26 mouse cellular contexts compared by ENCODE assay signal in genomic region chr9:119653758-119654157, GRCm38 (mm10).
"Had no signal": no experiment of that assay in that cellular context is flagged by ENCODE, and none has a peak within 500 bp of the region (broad histone marks: within the 10 kb centered on the region; RNA-seq: fewer than 3 reads in every experiment).

No protein-coding gene starts in this region.

- H3K9ac ChIP-seq: heart, embryonic 13.5 days; heart, embryonic 15.5 days; hindbrain, embryonic 13.5 days; hindbrain, embryonic 15.5 days; kidney, embryonic 15.5 days; limb, embryonic 13.5 days; limb, embryonic 15.5 days; liver, embryonic 12.5 days had no signal

- ATAC-seq: hindbrain, postnatal 0 days; intestine, embryonic 16.5 days; liver, embryonic 12.5 days had no signal

- H3K27me3 ChIP-seq: heart, embryonic 15.5 days; hindbrain, embryonic 15.5 days; limb, embryonic 13.5 days; limb, embryonic 15.5 days; liver, embryonic 12.5 days had no signal

- DNase-seq: gastrocnemius, postnatal 14 days; gastrocnemius, postnatal 36 days; heart, adult 11 months; heart, adult 2 months; heart, postnatal 14 days; heart, postnatal 36 days; kidney, adult 11 months; kidney, adult 2 months; kidney, adult 9 months; kidney, postnatal 25 days; kidney, postnatal 4 days; left cerebral cortex, postnatal 4 days had no signal

- H3K4me3 ChIP-seq: heart, adult 2 months; heart, embryonic 13.5 days; heart, embryonic 15.5 days; hindbrain, embryonic 13.5 days; hindbrain, embryonic 15.5 days; kidney, embryonic 15.5 days; layer of hippocampus, adult 2 months; left cerebral cortex, adult 2 months; limb, embryonic 13.5 days; limb, embryonic 15.5 days; liver, embryonic 12.5 days had no signal

- H3K4me1 ChIP-seq: kidney, embryonic 15.5 days; limb, embryonic 15.5 days; liver, embryonic 12.5 days had no signal

- H3K4me2 ChIP-seq: heart, embryonic 11.5 days; heart, embryonic 13.5 days; heart, embryonic 15.5 days; hindbrain, embryonic 13.5 days; hindbrain, embryonic 15.5 days; kidney, embryonic 15.5 days; limb, embryonic 13.5 days; limb, embryonic 15.5 days; liver, embryonic 12.5 days had no signal

- H3K27ac ChIP-seq: heart, adult 2 months; heart, embryonic 13.5 days; heart, embryonic 15.5 days; hindbrain, embryonic 13.5 days; hindbrain, embryonic 15.5 days; hindbrain, postnatal 0 days; kidney, embryonic 15.5 days; kidney, postnatal 0 days; layer of hippocampus, adult 2 months; left cerebral cortex, adult 2 months; limb, embryonic 13.5 days; limb, embryonic 15.5 days; liver, embryonic 12.5 days had no signal

- H3K9me3 ChIP-seq: heart, embryonic 13.5 days; heart, embryonic 15.5 days; hindbrain, embryonic 13.5 days; hindbrain, embryonic 15.5 days; kidney, embryonic 15.5 days; limb, embryonic 13.5 days; limb, embryonic 15.5 days; liver, embryonic 12.5 days had no signal

- H3K36me3 ChIP-seq: heart, embryonic 13.5 days; heart, embryonic 15.5 days; hindbrain, embryonic 13.5 days; hindbrain, embryonic 15.5 days; kidney, embryonic 15.5 days; limb, embryonic 13.5 days; limb, embryonic 15.5 days; liver, embryonic 12.5 days had no signal
